Mouse (Mus musculus) erythroblast, embryonic 14.5 days (primary cell): ENCODE results near the gene Arhgef3.

ENCODE experiments used
- GATA1 ChIP-seq: IDR thresholded peaks from 2 replicates; pipeline ENCODE4 v1.6.1; 2012; ENCODE audit warnings: low read length, inconsistent platforms, mixed read lengths
- TAL1 ChIP-seq: IDR thresholded peaks from 3 replicates; pipeline ENCODE4 v1.6.1; 2012; ENCODE audit warnings: low read length, inconsistent platforms, mixed read lengths

- TF ChIP-seq TAL1 = no peak
- TF ChIP-seq GATA1 = no peak
Measured at GRCm38 (mm10) chr14:27238600-27239118, 124.0 kb downstream of the Arhgef3 start.
